Mouse (Mus musculus) heart, postnatal 0 days (tissue): ENCODE results near the gene Atf3.

Source experiments
- CTCF ChIP-seq: IDR thresholded peaks from 2 replicates; pipeline ENCODE4 v1.5.1; 2016; ENCODE audit warnings: antibody characterized with exemption, control low read depth, low read depth
- EP300 ChIP-seq: IDR thresholded peaks from 2 replicates; pipeline ENCODE4 v1.6.1; 2016; ENCODE audit warnings: antibody characterized with exemption, low read depth

DNA sequence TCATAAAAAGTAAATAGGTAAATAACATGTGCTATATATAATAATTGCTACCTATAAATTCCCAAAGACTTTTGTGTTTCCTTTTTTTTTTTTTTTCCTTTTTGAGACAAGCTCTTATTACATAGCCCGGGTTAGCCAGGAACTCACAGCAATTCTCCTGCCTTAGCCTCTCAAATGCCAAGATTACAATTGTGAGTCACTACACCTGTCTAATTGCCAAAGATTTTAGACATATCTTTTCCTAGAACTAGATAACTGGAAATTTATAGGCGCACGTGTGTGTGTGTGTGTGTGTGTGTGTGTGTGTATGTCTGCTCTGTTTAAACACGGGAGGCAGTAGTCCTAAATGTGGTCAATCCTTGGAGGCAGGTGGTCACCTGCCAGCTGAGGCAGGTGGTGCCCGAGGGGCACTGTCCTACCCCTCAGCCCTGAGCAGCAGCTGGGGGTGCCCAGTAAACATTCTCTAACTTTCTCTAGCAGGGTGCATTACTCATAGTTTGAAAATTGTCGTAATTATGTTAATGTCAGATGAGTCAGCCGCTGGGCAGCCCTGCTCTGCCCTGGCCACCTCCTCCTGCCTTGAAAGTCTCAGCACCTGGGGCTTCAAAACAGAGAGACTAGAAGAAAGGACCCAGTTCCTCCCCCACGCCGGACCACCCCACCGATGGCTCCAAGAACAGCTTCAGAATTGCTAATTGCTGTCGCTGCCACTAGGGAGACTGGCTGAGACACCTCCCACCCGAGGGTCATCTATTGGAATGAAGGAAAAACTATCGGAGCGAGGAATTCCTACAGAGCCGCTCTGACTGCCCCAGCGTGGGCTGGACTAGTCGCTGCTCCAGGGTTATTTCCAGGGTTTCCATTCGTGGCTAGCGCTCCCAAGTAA lies 1.8 kb downstream of the Atf3 start:
- no peak for TF ChIP-seq CTCF
- no peak for TF ChIP-seq EP300
